Mouse (Mus musculus): ENCODE data around the gene Hcfc1. TPM values are rescaled to one million over a fixed set of nuclear protein-coding genes. Genes with fewer than 3 reads are reported as not detected.

The Hcfc1 gene
- polyA plus RNA-seq (2015; fragmentation: Nextera tagmentation; extraction: Ambion mirVana): 52.6 and 54.0 TPM in 2 replicates

DNA sequence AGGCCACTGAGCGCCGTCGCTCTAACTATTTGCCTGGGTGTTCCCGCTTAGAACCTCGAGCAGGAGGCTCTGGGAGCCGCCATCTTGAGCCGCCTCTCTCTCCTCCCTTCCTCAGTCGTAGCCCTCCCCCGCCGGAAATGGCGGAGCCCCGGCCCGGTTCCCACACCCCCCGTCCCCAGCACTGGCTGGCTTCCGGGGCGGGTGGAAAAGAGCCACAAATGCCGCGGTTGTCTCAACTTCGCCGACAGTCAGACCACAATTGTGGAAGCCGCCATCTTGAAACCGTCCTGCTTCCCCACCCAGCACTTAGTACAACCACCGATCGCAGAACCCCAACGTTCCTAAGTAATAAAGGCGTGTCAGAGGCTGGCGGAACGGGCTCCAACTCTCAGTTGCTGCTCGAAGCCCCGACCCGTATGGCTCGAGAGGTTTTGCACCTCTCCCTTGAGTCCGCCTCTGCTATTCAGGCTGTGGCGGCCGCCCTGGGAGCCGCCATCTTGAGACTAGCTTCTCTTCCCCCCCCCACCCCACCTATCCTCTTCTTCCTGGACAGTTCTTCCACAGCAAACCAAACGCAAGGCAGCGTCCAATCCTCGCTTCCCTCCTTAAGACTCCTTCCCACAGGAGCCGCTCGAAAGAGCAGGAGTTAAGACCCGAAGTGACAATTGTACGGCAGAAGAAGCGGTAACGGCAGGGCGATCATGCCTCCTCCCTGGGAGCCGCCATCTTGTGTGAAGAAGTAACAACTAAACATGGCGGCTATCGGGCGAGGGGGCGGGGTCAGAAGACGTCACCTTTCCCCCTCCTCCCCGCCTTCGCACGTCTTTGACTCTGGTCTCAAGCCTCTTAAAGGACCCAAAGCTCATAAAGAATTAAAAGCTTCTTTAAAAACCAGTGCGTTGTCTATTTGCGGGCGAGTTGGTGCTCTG is at the start of gene Hcfc1:
TSS of gene Hcfc1 (minus strand) at position 110 of the 929 bp plus-strand sequence.
- H3K9ac ChIP-seq: peak within 1 kb of the TSS; percentile 62
- ATAC-seq (replicated peaks): peak; percentile 85
- WGBS: 24% methylated on average over 58 of the region's 58 CpGs
- peak within 1 kb of the TSS; percentile 99 for H3K27ac ChIP-seq
- H3K36me3 ChIP-seq (replicated peaks): no peaks in the 10 kb centered on the region
- no peaks in the 10 kb centered on the region for H3K9me3 ChIP-seq
- H3K4me1 ChIP-seq: peaks cover 30% of the 10 kb centered on the region
- no peaks in the 10 kb centered on the region for H3K27me3 ChIP-seq (replicated peaks)
- H3K4me3 ChIP-seq: peak within 1 kb of the TSS; percentile 69
- H3K4me2 ChIP-seq: peak within 1 kb of the TSS; percentile 75

DNA sequence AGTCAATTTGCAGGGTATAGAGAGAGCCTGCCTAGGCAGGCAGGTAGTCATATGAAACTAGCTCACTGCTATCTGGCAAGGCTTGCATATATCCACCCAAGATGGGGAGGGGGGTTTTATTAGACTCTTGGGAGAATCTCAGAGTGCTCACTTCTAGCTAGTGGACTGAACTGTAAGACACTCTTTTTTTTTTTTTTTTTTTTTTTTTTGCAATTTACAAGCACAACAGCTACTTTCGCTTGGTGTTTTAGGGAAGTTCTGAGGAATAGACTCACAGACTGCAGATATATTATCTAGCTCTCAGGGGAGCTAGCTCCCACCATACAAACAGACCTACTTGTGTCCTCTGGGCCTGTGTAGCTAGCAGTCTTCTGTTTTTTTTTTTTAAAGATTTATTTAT is 48.4 kb upstream of the Hcfc1 start:
- no peak overlapping the region for H3K27ac ChIP-seq

DNA sequence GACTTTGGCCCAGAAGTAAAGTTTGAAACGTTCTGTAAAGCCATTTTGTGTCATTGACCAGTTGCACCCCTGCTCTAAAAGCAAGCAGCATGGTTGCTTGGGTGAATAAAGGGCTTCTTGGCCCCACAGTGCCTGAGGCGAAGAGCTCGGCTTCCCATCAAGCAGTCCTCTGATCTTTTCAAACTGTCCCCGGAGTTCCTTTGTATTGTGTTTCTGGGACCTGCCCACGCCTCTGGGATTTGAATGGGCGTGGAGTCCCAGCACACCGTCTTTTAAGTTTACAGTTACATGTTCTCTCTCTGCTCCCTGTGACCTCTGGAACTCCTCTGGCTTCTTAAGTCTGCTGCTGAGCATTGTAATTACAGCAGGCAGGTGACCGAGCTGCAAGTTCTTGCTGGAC is 41.9 kb upstream of the Hcfc1 start:
- Histone ChIP-seq H3K9me3 (no peaks in the 10 kb centered on the region), H3K36me3 (replicated peaks) (no peaks in the 10 kb centered on the region), H3K4me3 (no peak overlapping the region), H3K4me2 (no peak overlapping the region), H3K4me1 (no peaks in the 10 kb centered on the region), H3K27me3 (replicated peaks) (no peaks in the 10 kb centered on the region), H3K27ac (no peak overlapping the region), H3K9ac (no peak overlapping the region)
- 29% methylated on average over 8 of the region's 8 CpGs for WGBS
- ATAC-seq (replicated peaks): no peak

More for the DNA sequence above, 48.4 kb upstream of the Hcfc1 start:
- WGBS: 83% methylated on average over 1 of the region's 1 CpGs
- H3K4me3 ChIP-seq: no peak overlapping the region
- no peak for ATAC-seq (replicated peaks)
- no peak overlapping the region for H3K9ac ChIP-seq
- H3K36me3 ChIP-seq (replicated peaks): no peaks in the 10 kb centered on the region
- no peaks in the 10 kb centered on the region for H3K4me1 ChIP-seq
- no peaks in the 10 kb centered on the region for H3K9me3 ChIP-seq
- H3K4me2 ChIP-seq: no peak overlapping the region
- H3K27me3 ChIP-seq (replicated peaks): no peaks in the 10 kb centered on the region

DNA sequence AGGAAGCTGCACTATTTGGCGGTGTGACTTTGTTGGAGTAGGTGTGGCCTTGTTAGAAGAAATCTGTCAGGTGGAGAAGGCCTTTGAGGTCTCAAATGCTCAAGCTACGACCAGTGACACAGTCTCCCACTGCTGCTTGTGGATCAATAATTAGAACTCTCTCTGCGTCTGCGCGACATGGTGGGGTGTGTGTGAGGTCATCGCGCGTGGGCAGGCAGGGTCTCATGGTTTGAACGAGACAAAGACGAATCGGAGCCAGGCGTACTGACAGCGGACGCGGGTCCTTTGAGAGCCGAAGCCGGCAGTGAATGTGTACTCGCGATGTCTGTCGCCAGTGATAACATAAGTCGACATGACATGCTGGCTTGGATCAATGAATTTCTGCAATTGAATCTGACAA is 40.2 kb upstream of the Hcfc1 start:
- H3K9ac ChIP-seq: no peak overlapping the region
- H3K9me3 ChIP-seq: no peaks in the 10 kb centered on the region
- ATAC-seq (replicated peaks): no peak
- 0 out of 2 replicates have a peak overlapping the region, but pooled peaks have one; percentile 8 for H3K27ac ChIP-seq
- WGBS: 77% methylated on average over 21 of the region's 21 CpGs
- no peak overlapping the region for H3K4me2 ChIP-seq
- H3K36me3 ChIP-seq (replicated peaks): no peaks in the 10 kb centered on the region
- no peaks in the 10 kb centered on the region for H3K27me3 ChIP-seq (replicated peaks)
- H3K4me3 ChIP-seq: no peak overlapping the region
- no peaks in the 10 kb centered on the region for H3K4me1 ChIP-seq

DNA sequence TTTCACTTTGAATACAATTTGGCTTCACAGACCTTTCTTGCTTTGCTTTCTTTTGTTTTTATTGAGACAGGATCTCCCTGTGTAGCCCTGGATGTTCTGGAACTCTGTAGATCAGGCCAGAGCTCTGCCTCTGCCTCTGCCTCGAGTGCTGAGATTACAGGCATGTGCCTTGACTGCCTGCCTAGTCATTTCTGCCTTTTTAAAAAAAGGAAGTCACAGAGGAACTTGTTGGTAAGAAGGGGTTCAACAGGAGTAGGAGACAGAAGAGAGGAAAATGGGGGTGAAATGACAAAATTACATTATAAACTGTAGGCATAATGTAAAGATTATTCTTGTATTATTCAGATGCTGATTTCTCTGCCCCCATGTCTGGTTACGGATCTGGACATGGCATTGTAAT is 37.5 kb upstream of the Hcfc1 start:
- Histone ChIP-seq H3K9ac (no peak overlapping the region), H3K4me2 (no peak overlapping the region), H3K4me3 (no peak overlapping the region), H3K4me1 (peaks cover 4% of the 10 kb centered on the region; the same call in 1 of the 2 replicates), H3K27me3 (replicated peaks) (no peaks in the 10 kb centered on the region), H3K27ac (no peak overlapping the region), H3K9me3 (no peaks in the 10 kb centered on the region), H3K36me3 (replicated peaks) (no peaks in the 10 kb centered on the region)
- WGBS: 63% methylated on average over 2 of the region's 2 CpGs
- no peak for ATAC-seq (replicated peaks)

DNA sequence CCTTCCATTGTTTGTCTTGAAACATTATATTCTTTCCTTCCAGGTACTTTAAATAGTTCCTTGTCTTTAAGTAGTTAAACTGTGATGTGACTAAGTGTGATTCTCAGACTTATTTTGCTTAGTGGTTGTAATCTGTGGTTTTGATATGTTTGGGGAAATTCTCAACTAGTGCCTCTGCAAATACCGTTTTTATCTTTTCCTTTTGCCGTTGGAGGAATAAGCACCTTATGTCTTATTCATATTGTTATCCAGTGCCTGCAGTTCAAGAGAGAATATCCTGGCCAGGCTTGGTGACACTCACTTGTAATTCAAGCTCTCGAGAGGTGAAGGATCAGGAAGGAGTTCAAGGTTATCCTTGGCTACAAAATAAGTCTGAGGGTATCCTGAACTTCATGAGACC is 34.9 kb upstream of the Hcfc1 start:
- H3K9ac ChIP-seq: no peak overlapping the region
- peaks cover 6% of the 10 kb centered on the region; the same call in 1 of the 2 replicates for H3K4me1 ChIP-seq
- no peak for ATAC-seq (replicated peaks)
- H3K36me3 ChIP-seq (replicated peaks): no peaks in the 10 kb centered on the region
- no peak overlapping the region for H3K4me2 ChIP-seq
- H3K27me3 ChIP-seq (replicated peaks): no peaks in the 10 kb centered on the region
- H3K4me3 ChIP-seq: no peak overlapping the region
- 76% methylated on average over 3 of the region's 3 CpGs for WGBS
- no peak overlapping the region for H3K27ac ChIP-seq
- H3K9me3 ChIP-seq: no peaks in the 10 kb centered on the region

DNA sequence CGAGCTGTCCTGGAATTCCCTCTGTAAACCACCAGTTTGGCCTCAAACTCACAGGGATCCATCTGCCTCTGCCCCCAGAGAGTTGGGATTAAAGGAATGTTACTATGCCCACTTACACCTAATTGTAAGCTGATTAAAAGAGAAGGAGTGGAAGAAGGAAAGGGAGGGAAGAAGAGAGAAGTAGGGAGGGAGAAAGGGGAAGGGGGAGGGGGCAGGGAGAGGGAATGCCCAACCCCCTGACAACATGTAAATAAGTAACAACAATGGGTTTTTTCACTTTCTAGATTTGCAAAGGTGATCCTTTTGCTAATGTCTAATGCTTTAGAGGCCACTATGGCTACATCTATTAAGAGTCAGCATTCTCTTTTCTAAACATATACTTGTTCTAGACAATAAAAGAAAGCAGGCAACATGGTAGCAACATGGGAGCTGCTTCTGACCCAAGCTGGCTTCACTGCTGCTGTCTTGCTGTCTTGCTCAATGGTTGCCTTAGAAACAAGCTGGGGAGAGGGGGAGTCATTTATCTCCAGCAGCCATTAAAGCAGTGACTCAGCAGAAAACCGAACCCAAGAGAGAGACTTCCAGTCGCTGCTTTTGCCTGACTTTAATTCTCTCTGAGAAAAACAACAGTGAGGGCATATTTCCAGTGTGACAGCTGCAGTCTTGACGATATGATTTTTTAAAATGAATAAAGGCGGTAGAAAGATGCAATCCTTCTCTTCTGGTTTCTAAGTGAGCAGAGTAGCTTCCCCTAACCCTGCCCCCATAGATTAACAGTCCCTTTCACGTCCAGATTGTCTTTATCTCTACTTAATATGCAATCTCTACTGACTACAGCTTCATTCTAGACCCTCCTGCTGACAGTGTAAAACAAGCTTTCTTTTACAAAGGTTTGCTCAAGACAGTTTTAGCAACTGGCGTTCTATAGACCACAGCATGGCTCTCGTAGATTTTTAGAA is 33.0 kb upstream of the Hcfc1 start:
- Histone ChIP-seq H3K9ac (no peak overlapping the region), H3K4me3 (no peak overlapping the region), H3K27me3 (replicated peaks) (no peaks in the 10 kb centered on the region), H3K9me3 (no peaks in the 10 kb centered on the region), H3K4me1 (peaks cover 6% of the 10 kb centered on the region; the same call in 1 of the 2 replicates), H3K36me3 (replicated peaks) (no peaks in the 10 kb centered on the region), H3K4me2 (peak overlapping the region; percentile 29), H3K27ac (peak overlapping the region; percentile 78)
- WGBS: 26% methylated on average over 8 of the region's 8 CpGs
- ATAC-seq (replicated peaks): peak; percentile 97

DNA sequence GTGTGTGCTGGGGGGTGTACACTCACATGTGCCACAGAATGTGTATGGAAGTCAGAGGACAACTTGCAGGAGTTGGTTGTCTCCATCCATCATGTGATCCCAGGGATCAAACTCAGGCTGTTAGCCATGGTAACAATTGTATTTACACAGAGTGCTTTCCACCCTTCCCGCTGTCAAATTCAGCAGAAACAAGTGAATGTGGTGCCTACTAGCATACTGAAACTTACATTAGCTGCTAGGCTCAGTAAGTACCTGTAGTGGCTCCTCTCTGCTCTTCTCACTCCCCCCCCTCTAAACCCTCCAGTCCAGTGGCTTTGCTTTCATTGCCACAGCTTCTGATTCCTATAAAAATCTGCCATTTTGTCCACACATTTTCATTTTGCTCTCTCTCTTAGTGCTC is 11.6 kb upstream of the Hcfc1 start:
- H3K4me3 ChIP-seq: no peak overlapping the region

DNA sequence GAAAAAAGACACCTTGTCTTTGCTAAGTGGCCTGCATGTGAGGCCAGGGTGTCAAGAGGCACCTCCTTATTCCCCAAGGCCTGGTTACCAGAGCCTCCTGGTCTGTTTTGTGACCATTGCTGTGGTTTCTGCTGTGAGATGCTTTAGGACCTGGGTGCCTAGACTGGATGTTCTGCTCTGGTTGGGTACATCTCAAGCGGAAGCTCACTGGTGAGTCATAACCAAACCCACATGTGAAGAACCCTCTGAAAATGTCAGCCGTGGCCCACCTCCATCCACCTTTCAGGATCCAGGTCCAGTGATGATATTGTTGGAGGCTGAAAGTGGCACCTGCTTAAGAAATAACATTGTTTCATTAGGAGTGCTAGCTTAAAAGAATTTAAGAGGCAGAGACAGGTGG is 10.1 kb upstream of the Hcfc1 start:
- 96% methylated on average over 2 of the region's 2 CpGs for WGBS
- Histone ChIP-seq H3K9me3 (no peaks in the 10 kb centered on the region), H3K27me3 (replicated peaks) (no peaks in the 10 kb centered on the region), H3K4me2 (no peak overlapping the region), H3K36me3 (replicated peaks) (no peaks in the 10 kb centered on the region), H3K4me3 (no peak overlapping the region), H3K27ac (no peak overlapping the region), H3K4me1 (no peaks in the 10 kb centered on the region), H3K9ac (no peak overlapping the region)
- no peak for ATAC-seq (replicated peaks)

More for the DNA sequence above, 11.6 kb upstream of the Hcfc1 start:
- Histone ChIP-seq H3K4me1 (no peaks in the 10 kb centered on the region), H3K27ac (no peak overlapping the region), H3K9ac (no peak overlapping the region), H3K36me3 (replicated peaks) (no peaks in the 10 kb centered on the region), H3K27me3 (replicated peaks) (no peaks in the 10 kb centered on the region), H3K9me3 (no peaks in the 10 kb centered on the region), H3K4me2 (no peak overlapping the region)
- WGBS: 64% methylated on average over 1 of the region's 1 CpGs
- no peak for ATAC-seq (replicated peaks)

DNA sequence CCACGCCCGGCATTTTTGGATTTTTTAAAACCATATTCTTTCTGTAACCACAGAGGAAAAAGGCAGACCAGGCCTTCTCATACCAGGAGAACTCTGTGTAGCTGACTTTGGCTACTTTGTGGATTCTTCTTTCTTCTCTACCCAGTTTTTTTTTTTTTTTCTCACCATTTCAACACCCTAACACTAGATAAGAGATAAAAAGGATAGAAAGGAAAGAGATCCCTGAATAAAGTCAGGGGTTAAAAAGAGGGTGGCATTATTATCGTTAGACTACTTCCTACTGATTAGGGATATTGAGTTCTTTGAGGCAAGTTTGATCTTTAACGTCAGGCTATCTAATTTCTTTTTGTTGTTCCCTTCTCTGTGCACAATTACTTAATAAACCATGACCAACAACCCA is 6.6 kb upstream of the Hcfc1 start:
- no peak for ATAC-seq (replicated peaks)
- Histone ChIP-seq H3K36me3 (replicated peaks) (no peaks in the 10 kb centered on the region), H3K27ac (no peak overlapping the region), H3K4me1 (no peaks in the 10 kb centered on the region), H3K4me2 (no peak overlapping the region), H3K9ac (no peak overlapping the region), H3K27me3 (replicated peaks) (no peaks in the 10 kb centered on the region), H3K4me3 (no peak overlapping the region), H3K9me3 (no peaks in the 10 kb centered on the region)
- 81% methylated on average over 4 of the region's 4 CpGs for WGBS

DNA sequence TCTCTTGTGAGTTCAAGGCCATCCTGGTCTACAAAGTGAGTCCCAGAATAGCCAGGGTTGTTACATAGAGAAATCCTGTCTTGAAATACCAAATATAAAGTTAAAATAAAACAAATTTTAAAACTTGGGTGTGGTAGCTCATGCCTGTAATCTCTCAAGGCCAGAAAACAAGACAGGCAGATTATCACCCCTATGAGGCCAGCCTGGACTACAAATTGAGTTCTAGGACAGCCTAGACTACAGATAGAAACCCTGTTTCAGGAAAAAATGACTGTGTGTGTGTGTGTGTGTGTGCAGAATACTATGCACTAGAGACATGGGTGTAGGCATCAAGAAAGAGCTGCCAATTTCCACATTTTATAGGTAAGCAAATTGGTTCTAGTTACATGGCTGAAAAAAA is 4.6 kb upstream of the Hcfc1 start:
- no peaks in the 10 kb centered on the region for H3K36me3 ChIP-seq (replicated peaks)
- no peak overlapping the region for H3K4me2 ChIP-seq
- no peak overlapping the region for H3K27ac ChIP-seq
- no peak overlapping the region for H3K9ac ChIP-seq
- no peak overlapping the region for H3K4me3 ChIP-seq
- H3K4me1 ChIP-seq: no peaks in the 10 kb centered on the region
- no peak for ATAC-seq (replicated peaks)
- no peaks in the 10 kb centered on the region for H3K27me3 ChIP-seq (replicated peaks)
- H3K9me3 ChIP-seq: no peaks in the 10 kb centered on the region

DNA sequence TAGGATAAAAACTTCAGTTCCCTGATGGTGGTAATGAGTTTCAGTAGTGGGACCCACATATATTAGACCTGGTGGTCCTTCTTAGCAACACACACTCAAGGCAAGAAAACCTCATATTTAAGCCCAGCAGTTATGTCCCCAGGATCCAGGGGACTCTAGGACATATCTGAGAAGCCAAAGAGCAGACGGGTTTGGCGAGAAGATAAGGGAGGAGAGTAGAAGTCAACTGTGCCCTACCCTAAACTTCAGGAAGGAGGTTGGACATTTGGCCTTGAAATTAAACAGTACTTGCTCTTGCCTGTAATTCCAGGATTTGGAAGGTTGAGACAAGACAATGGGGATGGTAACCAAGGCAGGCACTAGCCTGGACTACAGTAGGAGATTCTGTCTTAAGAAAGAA is 3.6 kb upstream of the Hcfc1 start:
- no peak overlapping the region for H3K27ac ChIP-seq
- H3K9ac ChIP-seq: no peak overlapping the region
- 95% methylated on average over 2 of the region's 2 CpGs for WGBS
- no peak for ATAC-seq (replicated peaks)
- H3K4me2 ChIP-seq: no peak overlapping the region
- no peaks in the 10 kb centered on the region for H3K27me3 ChIP-seq (replicated peaks)
- no peaks in the 10 kb centered on the region for H3K36me3 ChIP-seq (replicated peaks)
- no peaks in the 10 kb centered on the region for H3K9me3 ChIP-seq
- H3K4me3 ChIP-seq: no peak overlapping the region
- no peaks in the 10 kb centered on the region for H3K4me1 ChIP-seq
